Mouse (Mus musculus): ENCODE measurements around the gene Ank3.

Ank3 gene

GRCm38 (mm10) chr10:69542439-69542838 is 143.9 kb downstream of the Ank3 start:
- DNase-seq, result no peak

DNA sequence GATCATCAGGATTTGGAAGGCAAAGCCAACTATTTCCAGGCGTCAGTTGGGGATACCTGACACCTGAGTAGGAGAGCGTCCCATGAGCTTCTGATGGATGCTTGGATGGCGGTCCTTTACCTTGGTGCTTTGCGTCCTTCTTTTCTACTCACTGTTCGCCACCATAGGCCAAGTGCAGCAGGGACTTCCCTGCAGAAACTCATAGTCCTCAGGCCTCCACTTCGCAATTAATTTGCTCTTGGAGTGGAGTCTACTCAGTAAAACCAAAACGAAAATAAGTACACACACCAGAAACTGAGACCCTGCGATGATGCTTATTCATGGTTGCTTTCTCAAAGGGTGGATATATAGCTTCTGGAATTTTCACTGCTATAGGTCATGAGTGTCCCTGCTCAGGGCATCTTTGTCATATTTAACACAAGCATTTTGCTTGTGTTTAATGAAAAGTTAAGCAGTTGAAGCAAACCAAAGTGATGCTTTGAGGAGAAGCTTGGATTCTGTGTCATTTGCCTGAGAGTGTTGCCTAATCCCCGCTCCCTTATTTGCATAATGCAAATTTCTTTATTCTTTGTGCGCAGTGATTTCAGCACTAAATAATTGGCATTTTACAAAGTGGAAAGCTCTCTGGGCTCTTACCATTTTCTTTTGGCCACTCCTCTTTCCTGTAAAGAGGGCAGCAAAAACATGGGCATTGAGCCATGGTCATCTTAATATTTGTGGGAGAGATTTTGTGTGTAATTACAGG is 145.5 kb downstream of the Ank3 start:
- no peak for DNase-seq

DNA sequence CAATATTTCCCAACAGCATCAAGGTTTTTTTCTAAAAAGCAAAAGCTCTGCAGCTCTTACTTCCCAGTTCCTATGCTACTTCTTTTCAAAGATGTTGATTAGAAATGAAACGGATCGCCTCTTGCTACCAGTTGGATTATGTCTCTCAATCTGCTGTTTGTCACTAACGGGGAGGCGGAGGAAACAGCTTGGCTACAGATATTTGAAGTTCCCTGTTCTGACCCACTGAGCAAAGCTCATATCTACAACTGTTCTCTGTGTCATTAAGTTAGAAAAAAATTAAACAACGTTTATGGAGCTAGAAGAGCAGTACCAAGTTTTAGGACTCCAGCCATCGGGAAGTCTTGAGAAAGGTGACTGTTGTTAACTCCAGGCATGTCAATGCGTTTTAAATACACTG is 146.1 kb downstream of the Ank3 start:
- no peak for DNase-seq

GRCm38 (mm10) chr10:69545936-69546335 is 147.4 kb downstream of the Ank3 start:
- DNase-seq, result no peak

DNA sequence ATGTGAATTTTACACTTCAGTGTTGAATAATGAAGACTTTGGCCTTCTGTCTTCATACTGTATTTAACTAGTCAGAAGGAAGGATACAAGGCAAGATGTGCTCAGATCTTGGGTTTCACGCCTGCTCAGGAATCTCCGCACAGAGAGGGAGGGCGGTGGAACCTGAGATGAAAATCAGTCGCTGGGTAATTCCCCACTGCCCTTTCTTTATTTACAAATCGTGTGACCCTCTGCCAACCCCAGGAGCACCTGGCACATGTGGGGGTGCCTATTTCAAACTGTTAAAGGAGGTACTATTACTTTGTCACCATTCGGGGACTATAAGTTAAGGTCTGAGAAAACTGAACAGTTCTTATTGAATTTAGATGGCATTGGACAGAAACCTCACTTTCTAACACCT is 148.1 kb downstream of the Ank3 start:
- no peak for DNase-seq

DNA sequence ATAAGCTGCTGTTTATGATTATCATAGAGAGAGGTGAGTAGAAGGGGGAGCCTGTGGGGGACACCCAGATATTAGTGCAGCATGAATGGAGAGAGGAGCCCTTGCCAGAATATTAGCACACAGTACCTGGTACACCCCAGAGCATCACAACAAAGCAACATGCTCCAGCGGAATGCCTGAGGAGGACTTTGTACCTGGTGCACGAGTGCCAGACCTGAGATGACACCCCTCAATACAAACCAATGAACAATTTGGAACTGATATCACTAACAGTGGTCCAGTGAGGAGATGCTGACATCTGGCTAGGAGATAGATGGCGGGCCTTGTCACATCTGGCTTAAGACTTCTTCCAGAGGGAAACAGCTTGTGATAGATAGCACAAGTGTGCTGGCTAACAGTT is 150.2 kb downstream of the Ank3 start:
- no peak for DNase-seq

GRCm38 (mm10) chr10:69549221-69549620 is 150.6 kb downstream of the Ank3 start:
- DNase-seq, result no peak

- DNase-seq, result no peak
Observed at GRCm38 (mm10) chr10:69550824-69551223, 152.3 kb downstream of the Ank3 start.

GRCm38 (mm10) chr10:69553091-69553490 is 154.5 kb downstream of the Ank3 start:
- DNase-seq, result no peak

DNA sequence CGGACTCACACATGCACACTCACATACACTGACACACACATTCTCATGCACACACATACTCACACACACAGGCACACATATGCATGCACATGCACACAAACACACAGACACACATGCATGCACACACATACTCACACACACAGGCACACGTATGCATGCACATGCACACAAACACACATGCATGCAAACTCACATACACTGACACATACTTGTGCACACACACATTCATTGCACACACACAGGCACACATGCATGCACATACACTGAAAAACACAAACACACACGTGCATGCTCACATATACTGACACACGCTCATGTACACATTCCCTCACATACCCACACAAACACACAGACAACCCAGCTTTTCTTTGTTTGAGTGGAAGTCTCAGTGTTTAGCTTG is 157.0 kb downstream of the Ank3 start:
- no peak for DNase-seq

- DNase-seq, result peak; percentile 75
Observed at GRCm38 (mm10) chr10:69556278-69556677, 157.7 kb downstream of the Ank3 start.

- DNase-seq, result no peak
Observed at GRCm38 (mm10) chr10:69560237-69560636, 161.7 kb downstream of the Ank3 start.

DNA sequence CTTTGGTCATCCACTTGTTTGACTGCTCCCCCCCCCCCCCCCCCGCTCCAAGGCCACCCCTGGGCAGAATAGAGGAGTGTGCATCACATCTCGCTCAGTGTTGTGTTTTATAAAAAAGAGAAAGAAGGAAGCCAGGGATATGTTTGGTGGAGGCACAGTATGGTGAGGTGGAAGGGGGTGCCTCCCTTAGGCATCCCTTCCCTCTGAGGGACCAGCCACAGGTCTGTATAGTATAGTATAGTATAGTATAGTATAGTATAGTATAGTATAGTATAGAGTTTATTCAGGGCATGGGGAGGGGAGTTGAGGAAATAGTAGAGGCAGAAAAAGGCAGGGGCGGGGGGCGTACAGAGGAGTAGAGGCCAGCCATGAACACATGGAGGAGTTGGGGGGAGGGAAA is 164.4 kb downstream of the Ank3 start:
- DNase-seq, result no peak

DNA sequence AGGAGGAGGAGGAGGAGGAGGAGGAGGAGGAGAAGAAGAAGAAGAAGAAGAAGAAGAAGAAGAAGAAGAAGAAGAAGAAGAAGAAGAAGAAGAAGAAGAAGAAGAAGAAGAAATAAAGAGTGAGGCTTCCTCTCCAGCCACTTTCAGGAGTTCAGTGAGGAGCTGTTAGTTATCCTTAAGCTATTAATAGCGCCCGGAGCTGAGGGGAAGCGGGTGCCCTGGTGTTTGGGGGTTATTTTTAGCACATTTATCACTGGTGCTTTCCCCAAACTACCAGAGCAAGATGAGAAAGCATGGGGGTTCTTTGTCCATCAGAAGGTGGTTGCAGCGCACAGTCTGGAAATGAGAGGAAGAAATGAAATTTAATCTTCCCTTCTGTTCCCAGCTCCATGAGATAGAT is 166.5 kb downstream of the Ank3 start:
- no peak for DNase-seq

DNA sequence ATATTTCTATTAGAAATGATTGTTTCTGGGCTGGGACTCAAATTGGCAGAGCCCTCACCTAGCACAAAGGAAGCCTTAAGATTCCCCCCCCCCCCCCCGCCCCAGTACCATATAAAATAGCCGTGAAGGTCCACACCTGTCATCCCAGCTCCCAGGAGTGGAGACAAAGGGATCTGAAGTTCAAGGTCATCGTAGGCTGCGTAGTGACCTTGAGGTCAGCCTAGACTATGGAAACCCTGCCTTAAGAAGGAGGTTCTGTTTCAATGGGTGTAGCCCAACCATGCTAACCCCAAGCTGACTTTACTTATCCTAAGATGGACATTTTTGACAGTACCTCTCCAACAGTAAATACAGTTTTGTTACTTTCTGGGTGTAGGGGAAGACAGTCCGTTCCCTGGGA is 170.4 kb downstream of the Ank3 start:
- DNase-seq, result no peak

DNA sequence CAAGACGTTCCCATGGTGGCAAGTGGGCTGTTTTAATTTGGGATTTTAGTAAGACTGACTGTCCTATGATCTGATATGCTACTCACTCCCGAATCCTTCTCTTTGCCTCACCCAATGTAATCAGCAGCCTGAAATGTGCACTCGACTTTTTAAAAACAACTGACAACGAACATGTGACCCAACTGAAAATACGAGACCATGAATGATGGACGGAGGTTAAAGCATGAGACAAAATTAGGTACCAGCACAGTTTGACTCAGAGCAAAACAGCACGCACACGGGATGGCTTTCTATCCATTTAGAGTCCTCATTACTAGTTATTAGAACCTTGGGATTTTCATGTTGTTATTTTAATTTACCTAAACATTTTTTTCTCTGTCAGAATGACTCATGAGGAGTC is 171.2 kb downstream of the Ank3 start:
- DNase-seq, result no peak

GRCm38 (mm10) chr10:69570466-69571288 is 172.1 kb downstream of the Ank3 start:
- DNase-seq, result no peak

GRCm38 (mm10) chr10:69571422-69571821 is 172.8 kb downstream of the Ank3 start:
- no peak for DNase-seq

DNA sequence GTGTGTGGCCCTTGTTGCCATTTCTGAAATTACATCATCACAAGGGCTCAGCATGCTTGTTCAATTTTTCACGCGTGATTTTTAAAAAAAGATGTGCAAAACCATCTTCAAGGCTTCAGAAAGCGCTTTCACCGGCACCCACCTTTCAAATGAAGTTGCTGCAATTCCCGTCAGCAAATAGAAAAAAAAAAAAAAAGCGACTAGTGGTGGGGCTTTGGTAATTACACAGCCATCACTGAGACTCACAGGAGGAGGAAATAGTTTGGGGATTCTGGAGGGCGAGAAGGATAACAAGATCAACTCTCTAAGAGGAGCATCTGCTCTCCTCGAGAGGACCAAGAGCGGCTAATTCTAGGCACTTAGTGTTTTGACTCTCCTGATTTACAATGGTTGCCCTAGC is 173.4 kb downstream of the Ank3 start:
- no peak for DNase-seq

GRCm38 (mm10) chr10:69573054-69573453 is 174.5 kb downstream of the Ank3 start:
- no peak for DNase-seq

GRCm38 (mm10) chr10:69573746-69574145 is 175.2 kb downstream of the Ank3 start:
- DNase-seq, result no peak

- no peak for DNase-seq
Observed at GRCm38 (mm10) chr10:69574190-69574663, 175.7 kb downstream of the Ank3 start.

DNA sequence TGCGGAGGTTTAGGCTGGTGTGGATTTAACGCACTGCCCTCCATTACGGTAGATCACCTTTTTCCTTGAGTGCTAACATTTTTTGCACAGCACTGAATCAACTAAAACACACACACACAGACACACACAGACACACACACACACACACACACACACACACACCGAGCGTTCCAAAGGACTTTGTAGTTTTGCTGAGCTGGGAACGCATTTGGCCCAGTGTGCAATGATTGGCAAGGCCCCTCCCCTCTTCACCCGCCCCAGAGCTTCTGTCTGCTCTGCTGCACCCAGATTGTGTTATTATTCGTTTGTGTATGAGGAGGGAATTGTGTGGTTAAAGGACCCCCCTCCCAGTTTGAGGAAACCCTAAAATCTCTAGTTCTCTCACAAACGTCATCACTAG is 176.3 kb downstream of the Ank3 start:
- DNase-seq, result no peak

DNA sequence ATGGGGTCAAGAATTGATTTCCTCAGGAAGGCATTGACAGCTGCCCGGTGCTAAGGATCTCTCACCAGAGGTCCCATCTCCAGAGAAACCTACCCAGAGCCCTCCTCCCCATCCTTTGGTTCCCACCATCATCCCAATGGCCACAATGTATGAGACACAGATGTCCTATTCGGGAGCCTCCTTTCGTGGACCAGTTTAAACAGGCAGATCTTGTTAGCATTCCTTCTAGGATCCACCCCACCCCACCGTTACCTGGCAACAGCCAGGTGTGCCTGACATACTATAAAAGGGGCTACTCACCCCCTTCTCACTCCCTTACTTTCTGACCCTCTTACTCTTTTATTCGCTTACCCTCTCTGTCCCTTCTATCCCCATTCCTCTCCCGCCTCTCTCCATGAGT is 176.9 kb downstream of the Ank3 start:
- no peak for DNase-seq

Data from thymus, postnatal 4 days (tissue).